Mouse (Mus musculus): ENCODE data around the gene Mtmr10.

The Mtmr10 gene

GRCm38 (mm10) chr7:64291722-64292121 lies 4.3 kb downstream of the Mtmr10 start:
- no peak for DNase-seq (ENCODE audit: low spot score in 2 of 2)

GRCm38 (mm10) chr7:64296286-64297010 lies 9.0 kb downstream of the Mtmr10 start:
- no peak for DNase-seq (ENCODE audit: low spot score in 2 of 2)

GRCm38 (mm10) chr7:64310241-64310640 lies 22.8 kb downstream of the Mtmr10 start:
- DNase-seq (ENCODE audit: low spot score in 2 of 2) = no peak

- no peak for DNase-seq (ENCODE audit: low spot score in 2 of 2)
These were observed 23.3 kb downstream of the Mtmr10 start for GRCm38 (mm10) chr7:64310756-64311155.

- no peak for DNase-seq (ENCODE audit: low spot score in 2 of 2)
These were observed 25.4 kb downstream of the Mtmr10 start for GRCm38 (mm10) chr7:64312811-64313210.

- DNase-seq (ENCODE audit: low spot score in 2 of 2) = no peak
These were observed 33.7 kb downstream of the Mtmr10 start for GRCm38 (mm10) chr7:64321125-64321524.

- DNase-seq (ENCODE audit: low spot score in 2 of 2) = no peak
These were observed 34.2 kb downstream of the Mtmr10 start for GRCm38 (mm10) chr7:64321658-64322057.

GRCm38 (mm10) chr7:64326892-64327291 lies 39.4 kb downstream of the Mtmr10 start:
- peak; percentile 84 to 86 for DNase-seq (ENCODE audit: low spot score in 2 of 2)

GRCm38 (mm10) chr7:64327486-64327885 lies 40.0 kb downstream of the Mtmr10 start:
- no peak for DNase-seq (ENCODE audit: low spot score in 2 of 2)

GRCm38 (mm10) chr7:64331309-64331708 lies 43.9 kb downstream of the Mtmr10 start:
- DNase-seq (ENCODE audit: low spot score in 2 of 2) = no peak

- no peak for DNase-seq (ENCODE audit: low spot score in 2 of 2)
These were observed 45.2 kb downstream of the Mtmr10 start for GRCm38 (mm10) chr7:64332686-64333085.

GRCm38 (mm10) chr7:64347813-64348212 lies 60.4 kb downstream of the Mtmr10 start:
- no peak for DNase-seq (ENCODE audit: low spot score in 2 of 2)

- DNase-seq (ENCODE audit: low spot score in 2 of 2) = peak in 1 of 2 experiments; percentile 41
These were observed 61.9 kb downstream of the Mtmr10 start for GRCm38 (mm10) chr7:64349147-64349861.

- peak in 1 of 2 experiments; percentile 38 for DNase-seq (ENCODE audit: low spot score in 2 of 2)
These were observed 63.6 kb downstream of the Mtmr10 start for GRCm38 (mm10) chr7:64351087-64351486.

GRCm38 (mm10) chr7:64354206-64354605 lies 66.8 kb downstream of the Mtmr10 start:
- no peak for DNase-seq (ENCODE audit: low spot score in 2 of 2)

GRCm38 (mm10) chr7:64356661-64357060 lies 69.2 kb downstream of the Mtmr10 start:
- DNase-seq (ENCODE audit: low spot score in 2 of 2) = no peak

GRCm38 (mm10) chr7:64357405-64357804 lies 70.0 kb downstream of the Mtmr10 start:
- no peak for DNase-seq (ENCODE audit: low spot score in 2 of 2)

- DNase-seq (ENCODE audit: low spot score in 2 of 2) = no peak
These were observed 71.2 kb downstream of the Mtmr10 start for GRCm38 (mm10) chr7:64358666-64359065.

- no peak for DNase-seq (ENCODE audit: low spot score in 2 of 2)
These were observed 72.6 kb downstream of the Mtmr10 start for GRCm38 (mm10) chr7:64359943-64360585.

GRCm38 (mm10) chr7:64360586-64360945 lies 73.1 kb downstream of the Mtmr10 start:
- DNase-seq (ENCODE audit: low spot score in 2 of 2) = no peak

- DNase-seq (ENCODE audit: low spot score in 2 of 2) = no peak
These were observed 78.4 kb downstream of the Mtmr10 start for GRCm38 (mm10) chr7:64365863-64366262.

GRCm38 (mm10) chr7:64369841-64370240 lies 82.4 kb downstream of the Mtmr10 start:
- DNase-seq (ENCODE audit: low spot score in 2 of 2) = no peak
